Mouse (Mus musculus) MEL (cell line): ENCODE data around the gene Clcn6. TPM values are rescaled to one million over a fixed set of nuclear protein-coding genes. Genes with fewer than 3 reads are reported as not detected.

Experiments
- DNase-seq: peaks from one replicate; pipeline ENCODE4 v3.0.0; 2011; ENCODE audit warnings: low read depth, low spot score
- H3K27ac ChIP-seq: 2 replicates; pipeline ENCODE4 v1.5.1; 2012; ENCODE audit warnings: low read depth, mild to moderate bottlenecking, control low read depth, low read length, moderate library complexity; ENCODE audit not compliant: control insufficient read depth
- H3K27me3 ChIP-seq, 2 experiments: fragments of 150-350 bp in 1 of 2; sonication (generic) in 1 of 2; 2 replicates each; pipeline ENCODE4 v1.6.1; 2012; ENCODE audit warnings: low read length in 2 of 2, mild to moderate bottlenecking in 2 of 2, improper control_type of control experiment in 1 of 2, moderate library complexity in 1 of 2; ENCODE audit not compliant: insufficient read depth in 2 of 2, control insufficient read depth in 1 of 2
- H3K36me3 ChIP-seq, 2 experiments: 2 replicates each; pipeline ENCODE4 v1.6.1; 2012 to 2014; ENCODE audit warnings: low read length in 2 of 2, improper control_type of control experiment in 1 of 2, inconsistent platforms in 1 of 2, mild to moderate bottlenecking in 1 of 2; ENCODE audit not compliant: insufficient read depth in 2 of 2, control insufficient read depth in 1 of 2
- H3K4me1 ChIP-seq, 2 experiments: fragments of 150-350 bp in 1 of 2; sonication (generic) in 1 of 2; 2 replicates each; pipeline ENCODE4 v1.6.1; 2012; ENCODE audit warnings: low read length in 2 of 2, improper control_type of control experiment in 1 of 2, mild to moderate bottlenecking in 1 of 2; ENCODE audit not compliant: insufficient read depth in 2 of 2, control insufficient read depth in 1 of 2
- H3K4me3 ChIP-seq, 2 experiments: fragments of 150-350 bp in 1 of 2; sonication (generic) in 1 of 2; 2 replicates each; pipeline ENCODE4 v1.5.1; 2012; ENCODE audit warnings: low read depth in 2 of 2, low read length in 2 of 2, mild to moderate bottlenecking in 2 of 2, moderate library complexity in 2 of 2, control low read depth in 1 of 2, improper control_type of control experiment in 1 of 2; ENCODE audit not compliant: control insufficient read depth in 1 of 2, insufficient read depth in 1 of 2
- H3K79me2 ChIP-seq: 2 replicates; pipeline ENCODE4 v1.6.1; 2012; ENCODE audit warnings: mild to moderate bottlenecking, low read length, moderate library complexity; ENCODE audit not compliant: control insufficient read depth, poor library complexity, insufficient read depth
- H3K9ac ChIP-seq: 2 replicates; pipeline ENCODE4 v1.6.1; 2012; ENCODE audit warnings: low read depth, mild to moderate bottlenecking, control low read depth, low read length, moderate library complexity; ENCODE audit not compliant: control insufficient read depth, poor library complexity, severe bottlenecking
- H3K9me3 ChIP-seq: fragments of 150-350 bp; sonication (generic); replicated peaks from 2 replicates; pipeline ENCODE4 v1.6.1; 2012; ENCODE audit warnings: mild to moderate bottlenecking, low read length, improper control_type of control experiment, moderate library complexity; ENCODE audit not compliant: insufficient read depth
- BHLHE40 ChIP-seq: IDR thresholded peaks from 2 replicates; pipeline ENCODE4 v1.6.1; 2012; ENCODE audit warnings: low read depth, mild to moderate bottlenecking, inconsistent platforms, low read length, improper control_type of control experiment, borderline replicate concordance
- CHD1 ChIP-seq: IDR thresholded peaks from 2 replicates; pipeline ENCODE4 v1.6.1; 2012; ENCODE audit warnings: low read depth, mild to moderate bottlenecking, inconsistent platforms, low read length, improper control_type of control experiment
- CHD2 ChIP-seq: IDR thresholded peaks from 2 replicates; pipeline ENCODE4 v1.6.1; 2011; ENCODE audit warnings: low read length, improper control_type of control experiment
- CTCF ChIP-seq, 3 experiments: IDR thresholded peaks in 2 of 3; conservative IDR thresholded peaks in 1 of 3; 2 replicates each; pipeline ENCODE4 v1.5.1; 2011 to 2012; ENCODE audit warnings: low read length in 3 of 3, low read depth in 2 of 3, mild to moderate bottlenecking in 2 of 3, improper control_type of control experiment in 1 of 3, inconsistent platforms in 1 of 3, mixed read lengths in 1 of 3, moderate library complexity in 1 of 3; ENCODE audit not compliant: control insufficient read depth in 1 of 3, insufficient read depth in 1 of 3, poor library complexity in 1 of 3, severe bottlenecking in 1 of 3
- ETS1 ChIP-seq: IDR thresholded peaks from 2 replicates; pipeline ENCODE4 v1.6.1; 2012; ENCODE audit warnings: low read depth, mild to moderate bottlenecking, inconsistent platforms, low read length, improper control_type of control experiment, moderate library complexity
- GABPA ChIP-seq: IDR thresholded peaks from 2 replicates; pipeline ENCODE4 v1.6.1; 2012; ENCODE audit warnings: low read depth, mild to moderate bottlenecking, inconsistent platforms, low read length, improper control_type of control experiment, moderate library complexity
- GATA1 ChIP-seq: IDR thresholded peaks from 2 replicates; pipeline ENCODE4 v1.6.1; 2011; ENCODE audit warnings: low read depth, low read length, improper control_type of control experiment
- HCFC1 ChIP-seq: IDR thresholded peaks from 2 replicates; pipeline ENCODE4 v1.6.1; 2012; ENCODE audit warnings: low read depth, mild to moderate bottlenecking, inconsistent platforms, low read length, improper control_type of control experiment, moderate library complexity
- JUND ChIP-seq: IDR thresholded peaks from 2 replicates; pipeline ENCODE4 v1.6.1; 2011; ENCODE audit warnings: low read depth, mild to moderate bottlenecking, improper control_type of control experiment, low read length
- KAT2A ChIP-seq: conservative IDR thresholded peaks from 2 replicates; pipeline ENCODE4 v1.6.1; 2012; ENCODE audit warnings: low read depth, low read length, improper control_type of control experiment, inconsistent platforms
- MAX ChIP-seq: IDR thresholded peaks from 2 replicates; pipeline ENCODE4 v1.6.1; 2011; ENCODE audit warnings: low read length, improper control_type of control experiment
- MAZ ChIP-seq: IDR thresholded peaks from 2 replicates; pipeline ENCODE4 v1.6.1; 2012; ENCODE audit warnings: low read depth, mild to moderate bottlenecking, inconsistent platforms, low read length, improper control_type of control experiment
- MYB ChIP-seq: IDR thresholded peaks from 2 replicates; pipeline ENCODE4 v1.6.1; 2011; ENCODE audit warnings: mild to moderate bottlenecking, low read depth, low read length, improper control_type of control experiment
- MYC ChIP-seq: IDR thresholded peaks from 2 replicates; pipeline ENCODE4 v1.6.1; 2011; ENCODE audit warnings: low read depth, mild to moderate bottlenecking, low read length, improper control_type of control experiment, moderate library complexity
- NRF1 ChIP-seq: IDR thresholded peaks from 2 replicates; pipeline ENCODE4 v1.6.1; 2014; ENCODE audit warnings: low read depth, mild to moderate bottlenecking, inconsistent platforms, low read length, improper control_type of control experiment, moderate library complexity; ENCODE audit not compliant: poor library complexity, insufficient read depth, severe bottlenecking
- POLR2A ChIP-seq, 2 experiments: IDR thresholded peaks; 2 replicates each; pipeline ENCODE4 v1.6.1; 2011 to 2012; ENCODE audit warnings: low read length in 2 of 2, mild to moderate bottlenecking in 2 of 2, control low read depth in 1 of 2, improper control_type of control experiment in 1 of 2, low read depth in 1 of 2, moderate library complexity in 1 of 2; ENCODE audit not compliant: control insufficient read depth in 1 of 2, insufficient read depth in 1 of 2, poor library complexity in 1 of 2
- POLR2AphosphoS2 ChIP-seq: IDR thresholded peaks from 2 replicates; pipeline ENCODE4 v1.6.1; 2011; ENCODE audit warnings: low read length, improper control_type of control experiment
- RAD21 ChIP-seq: IDR thresholded peaks from 2 replicates; pipeline ENCODE4 v1.6.1; 2011; ENCODE audit warnings: mild to moderate bottlenecking, low read depth, low read length, improper control_type of control experiment
- RCOR1 ChIP-seq: IDR thresholded peaks from 2 replicates; pipeline ENCODE4 v1.6.1; 2012; ENCODE audit warnings: low read depth, mild to moderate bottlenecking, inconsistent platforms, low read length, improper control_type of control experiment
- SIN3A ChIP-seq: IDR thresholded peaks from 2 replicates; pipeline ENCODE4 v1.6.1; 2012; ENCODE audit warnings: low read length, improper control_type of control experiment, inconsistent platforms
- SMC3 ChIP-seq: IDR thresholded peaks from 2 replicates; pipeline ENCODE4 v1.6.1; 2011; ENCODE audit warnings: low read depth, low read length, improper control_type of control experiment
- TCF12 ChIP-seq: IDR thresholded peaks from 2 replicates; pipeline ENCODE4 v1.6.1; 2014; ENCODE audit warnings: low read depth, mild to moderate bottlenecking, inconsistent platforms, low read length, improper control_type of control experiment, moderate library complexity
- USF2 ChIP-seq, 2 experiments: IDR thresholded peaks; 2 replicates each; pipeline ENCODE4 v1.6.1; 2011 to 2012; ENCODE audit warnings: improper control_type of control experiment in 2 of 2, low read length in 2 of 2, borderline replicate concordance in 1 of 2, inconsistent platforms in 1 of 2, low read depth in 1 of 2, mild to moderate bottlenecking in 1 of 2; ENCODE audit not compliant: insufficient read depth in 1 of 2
- ZKSCAN1 ChIP-seq: IDR thresholded peaks from 2 replicates; pipeline ENCODE4 v1.6.1; 2012; ENCODE audit warnings: low read depth, mild to moderate bottlenecking, inconsistent platforms, low read length, improper control_type of control experiment, moderate library complexity
- ZMIZ1 ChIP-seq: IDR thresholded peaks from 2 replicates; pipeline ENCODE4 v1.6.1; 2012; ENCODE audit warnings: low read depth, mild to moderate bottlenecking, inconsistent platforms, low read length, improper control_type of control experiment, moderate library complexity
- ZNF384 ChIP-seq: IDR thresholded peaks from 2 replicates; pipeline ENCODE4 v1.6.1; 2012; ENCODE audit warnings: low read depth, mild to moderate bottlenecking, inconsistent platforms, low read length, improper control_type of control experiment
- polyA plus RNA-seq, 2 experiments: library from polyadenylated mRNA; stranded (reverse) in 1 of 2; unstranded in 1 of 2; fragments of >175 nt in 1 of 2; fragments of >200 nt in 1 of 2; gene quantifications; 2 replicates each; pipeline versions ENCODE4 v1.2.1 to v1.2.4; 2012; ENCODE audit warnings: low replicate concordance in 2 of 2, low read depth in 1 of 2; ENCODE audit not compliant: insufficient read length in 2 of 2, insufficient read depth in 1 of 2, missing spikeins in 1 of 2
- total RNA-seq: library from RNA; depleted of rRNA; stranded (reverse); fragments of 300-350 nt; gene quantifications from 2 replicates; pipeline ENCODE4 v1.2.3, GENCODE M21; 2012

Gene Clcn6
- total and polyA plus RNA-seq, 3 experiments = 5.8 to 17.5 TPM; not detected in 1

GRCm38 (mm10) chr4:148080597-148080973, 42.0 kb upstream of the Clcn6 start:
- H3K27me3 ChIP-seq = no peaks in the 10 kb centered on the region
- H3K9me3 ChIP-seq = no peaks in the 10 kb centered on the region
- no peaks in the 10 kb centered on the region; a peak in 1 of 4 replicates for H3K36me3 ChIP-seq
- TF ChIP-seq CHD1 (no peak), ETS1 (no peak), KAT2A (no peak), MAZ (no peak), MAX (no peak), RAD21 (no peak), POLR2AphosphoS2 (no peak), GABPA (no peak), ZKSCAN1 (no peak), TCF12 (no peak), JUND (no peak), SMC3 (no peak), ZMIZ1 (no peak), ZNF384 (no peak), NRF1 (no peak), MYC (no peak), GATA1 (no peak), HCFC1 (no peak), CHD2 (no peak), CTCF (IDR thresholded peaks at IDR 0.05 in 2 of 3, conservative IDR thresholded peaks at IDR 0.05 in 1 of 3; ENCODE audit: control insufficient read depth in 1 of 3, insufficient read depth in 1 of 3, low read depth in 2 of 3, low read length in 3 of 3, poor library complexity in 1 of 3, severe bottlenecking in 1 of 3) (no peak)
- TF ChIP-seq, all 39 proteins: peak for 0
- no peak for DNase-seq
- H3K27ac ChIP-seq = no peak overlapping the region
- peaks cover 0 to 10% of the 10 kb centered on the region in 2 experiments; a peak in 2 of 4 replicates for H3K4me1 ChIP-seq
- no peak overlapping the region for H3K9ac ChIP-seq
- H3K4me3 ChIP-seq = no peak overlapping the region
- H3K79me2 ChIP-seq = no peaks in the 10 kb centered on the region

GRCm38 (mm10) chr4:148079944-148080596, 41.4 kb upstream of the Clcn6 start:
- no peak overlapping the region for H3K4me3 ChIP-seq
- no peaks in the 10 kb centered on the region for H3K79me2 ChIP-seq
- no peak overlapping the region for H3K27ac ChIP-seq
- no peaks in the 10 kb centered on the region for H3K27me3 ChIP-seq
- H3K36me3 ChIP-seq = no peaks in the 10 kb centered on the region; a peak in 1 of 4 replicates
- H3K9ac ChIP-seq = no peak overlapping the region
- H3K4me1 ChIP-seq = peaks cover 0 to 10% of the 10 kb centered on the region in 2 experiments; a peak in 2 of 4 replicates
- H3K9me3 ChIP-seq = no peaks in the 10 kb centered on the region
- DNase-seq = no peak
- TF ChIP-seq POLR2A (IDR thresholded peaks at IDR 0.05; ENCODE audit: control insufficient read depth in 1 of 2, insufficient read depth in 1 of 2, low read depth in 1 of 2, low read length in 2 of 2, poor library complexity in 1 of 2) (no peak), POLR2AphosphoS2 (no peak), CTCF (IDR thresholded peaks at IDR 0.05 in 2 of 3, conservative IDR thresholded peaks at IDR 0.05 in 1 of 3; ENCODE audit: control insufficient read depth in 1 of 3, insufficient read depth in 1 of 3, low read depth in 2 of 3, low read length in 3 of 3, poor library complexity in 1 of 3, severe bottlenecking in 1 of 3) (no peak), TCF12 (no peak), ZNF384 (no peak), GATA1 (no peak), KAT2A (no peak), MYB (no peak), USF2 (IDR thresholded peaks at IDR 0.05; ENCODE audit: borderline replicate concordance in 1 of 2, insufficient read depth in 1 of 2, low read depth in 1 of 2, low read length in 2 of 2) (no peak), ZKSCAN1 (no peak), BHLHE40 (no peak), SIN3A (no peak), RCOR1 (no peak)
